Mouse (Mus musculus) stomach, embryonic 14.5 days (tissue): ENCODE results near the gene Csrp1. TPM values are rescaled to one million over a fixed set of nuclear protein-coding genes. Genes with fewer than 3 reads are reported as not detected.

Source experiments
- ATAC-seq: fragments of 200-750 bp; cut with Nextera tagmentation; 2 replicates; pipeline ENCODE4 v1.8.0; 2017; ENCODE audit warnings: low read depth, moderate TSS enrichment; ENCODE audit not compliant: insufficient number of reproducible peaks, insufficient read depth, low FRiP score
- H3K27ac ChIP-seq: fragments of 300-500 bp; sonication (generic); 2 replicates; pipeline ENCODE4 v1.5.1; 2014; ENCODE audit warnings: mild to moderate bottlenecking, low read length, moderate library complexity, mixed read lengths
- H3K27me3 ChIP-seq: fragments of 300-500 bp; sonication (generic); 2 replicates; pipeline ENCODE4 v1.6.1; 2014; ENCODE audit warnings: low read length, control low read depth, mixed read lengths; ENCODE audit not compliant: control insufficient read depth, insufficient read depth
- H3K36me3 ChIP-seq: fragments of 300-500 bp; sonication (generic); 2 replicates; pipeline ENCODE4 v1.6.1; 2014; ENCODE audit warnings: mild to moderate bottlenecking, control low read depth, low read length, moderate library complexity, mixed read lengths; ENCODE audit not compliant: control insufficient read depth, insufficient read depth
- H3K4me1 ChIP-seq: fragments of 300-500 bp; sonication (generic); 2 replicates; pipeline ENCODE4 v1.6.1; 2014; ENCODE audit warnings: low read length, control low read depth, mixed read lengths; ENCODE audit not compliant: control insufficient read depth, insufficient read depth
- H3K4me2 ChIP-seq: fragments of 300-500 bp; sonication (generic); replicated peaks from 2 replicates; pipeline ENCODE4 v1.6.1; 2014; ENCODE audit warnings: low read depth, low read length, control low read depth
- H3K4me3 ChIP-seq: fragments of 300-500 bp; sonication (generic); 2 replicates; pipeline ENCODE4 v1.5.1; 2014; ENCODE audit warnings: low read depth, low read length, control low read depth
- H3K9ac ChIP-seq: fragments of 300-500 bp; sonication (generic); replicated peaks from 2 replicates; pipeline ENCODE4 v1.6.1; 2014; ENCODE audit warnings: low read depth, mild to moderate bottlenecking, control low read depth, low read length, moderate library complexity, mixed read lengths
- H3K9me3 ChIP-seq: fragments of 300-500 bp; sonication (generic); 2 replicates; pipeline ENCODE4 v1.6.1; 2016; ENCODE audit warnings: low read depth, low read length, control low read depth; ENCODE audit not compliant: control insufficient read depth
- WGBS: fragments of 180-500 bp; shearing (Covaris S2); extraction: QIAGEN DNeasy Blood & Tissue Kit; methylation state at CpG from one replicate; pipeline ENCODE4 v1.1.7; 2014; 5-methylcytosine and 5-hydroxymethylcytosine counted together
- polyA plus RNA-seq: library from polyadenylated mRNA; unstranded; fragments of >200 nt; fragmentation: Nextera tagmentation; extraction: Ambion mirVana; gene quantifications from 2 replicates; pipeline ENCODE4 v1.2.1, GENCODE M21; 2014

Csrp1 gene
- polyA plus RNA-seq, 1 experiment from 2014 or later, result 232 TPM

GRCm38 (mm10) chr1:135729821-135730220 lies 10.0 kb downstream of the Csrp1 start:
- Histone ChIP-seq H3K9me3 (no peaks in the 10 kb centered on the region), H3K27ac (peak overlapping the region; percentile 96), H3K27me3 (no peaks in the 10 kb centered on the region), H3K4me1 (peaks cover 50% of the 10 kb centered on the region), H3K4me2 (peak overlapping the region; percentile 80), H3K4me3 (peak overlapping the region; percentile 67), H3K36me3 (no peaks in the 10 kb centered on the region), H3K9ac (peak overlapping the region; percentile 77; the same call in 1 of the 2 replicates)
- no peak for ATAC-seq
- 14% methylated on average over 4 of the region's 4 CpGs for WGBS

DNA sequence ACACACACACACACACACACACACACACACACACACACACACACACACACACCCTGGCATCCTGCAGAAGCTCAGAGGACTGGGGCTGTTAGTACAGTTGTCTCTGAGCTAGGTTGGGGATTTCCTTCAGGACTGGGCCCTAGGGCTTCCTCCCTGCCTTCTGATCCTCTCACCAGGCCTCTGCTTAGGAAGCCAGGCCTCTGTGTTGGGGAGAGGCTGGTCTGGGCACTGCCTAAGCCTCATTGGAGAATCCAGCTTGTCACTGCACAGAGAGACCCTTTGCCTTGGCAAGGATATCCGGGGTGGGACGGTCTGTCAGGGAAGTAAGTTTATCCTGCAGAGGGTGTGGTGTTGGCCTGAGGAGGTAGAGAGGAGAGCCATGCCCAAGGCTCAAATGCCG lies 10.4 kb downstream of the Csrp1 start:
- H3K36me3 ChIP-seq, result no peaks in the 10 kb centered on the region
- ATAC-seq, result no peak
- H3K4me2 ChIP-seq, result peak overlapping the region; percentile 80
- WGBS, result 35% methylated on average over 3 of the region's 3 CpGs
- H3K27me3 ChIP-seq, result no peaks in the 10 kb centered on the region
- H3K9me3 ChIP-seq, result no peaks in the 10 kb centered on the region
- H3K4me3 ChIP-seq, result peak overlapping the region; percentile 67
- peak overlapping the region; percentile 96 for H3K27ac ChIP-seq
- peaks cover 54% of the 10 kb centered on the region for H3K4me1 ChIP-seq
- H3K9ac ChIP-seq, result peak overlapping the region; percentile 77

- 35% methylated on average over 7 of the region's 7 CpGs for WGBS
- no peaks in the 10 kb centered on the region for H3K27me3 ChIP-seq
- peak overlapping the region; percentile 18; the same call in 1 of the 2 replicates for H3K9ac ChIP-seq
Measured at GRCm38 (mm10) chr1:135731393-135731792, 11.5 kb downstream of the Csrp1 start.

GRCm38 (mm10) chr1:135731897-135732684 lies 12.2 kb downstream of the Csrp1 start:
- H3K27ac ChIP-seq, result peak overlapping the region; percentile 96
- no peaks in the 10 kb centered on the region for H3K27me3 ChIP-seq
- WGBS, result 13% methylated on average over 11 of the region's 11 CpGs
- ATAC-seq, result peak; percentile 82
- peak overlapping the region; percentile 18; the same call in 1 of the 2 replicates for H3K9ac ChIP-seq
- H3K4me1 ChIP-seq, result peaks cover 58% of the 10 kb centered on the region
- no peaks in the 10 kb centered on the region for H3K9me3 ChIP-seq
- peak overlapping the region; percentile 80 for H3K4me2 ChIP-seq
- H3K36me3 ChIP-seq, result peaks cover 4% of the 10 kb centered on the region; the same call in 1 of the 2 replicates
- H3K4me3 ChIP-seq, result no peak overlapping the region

More at GRCm38 (mm10) chr1:135731393-135731792, 11.5 kb downstream of the Csrp1 start:
- no peak for ATAC-seq
- no peaks in the 10 kb centered on the region for H3K36me3 ChIP-seq
- H3K27ac ChIP-seq, result peak overlapping the region; percentile 96
- H3K9me3 ChIP-seq, result no peaks in the 10 kb centered on the region
- peak overlapping the region; percentile 67; the same call in 1 of the 2 replicates for H3K4me3 ChIP-seq
- peaks cover 58% of the 10 kb centered on the region for H3K4me1 ChIP-seq
- peak overlapping the region; percentile 80 for H3K4me2 ChIP-seq

GRCm38 (mm10) chr1:135734225-135734937 lies 14.5 kb downstream of the Csrp1 start:
- Histone ChIP-seq H3K4me1 (peaks cover 65% of the 10 kb centered on the region), H3K36me3 (peaks cover 4% of the 10 kb centered on the region; the same call in 1 of the 2 replicates), H3K9me3 (no peaks in the 10 kb centered on the region), H3K4me3 (no peak overlapping the region), H3K9ac (no peak overlapping the region; the same call in 1 of the 2 replicates), H3K4me2 (0 out of 2 replicates have a peak overlapping the region, but pooled peaks have one; percentile 10), H3K27ac (peak overlapping the region; percentile 96), H3K27me3 (no peaks in the 10 kb centered on the region)
- ATAC-seq, result peak; percentile 12; the same call in 1 of the 2 replicates
- 23% methylated on average over 5 of the region's 7 CpGs for WGBS

- Histone ChIP-seq H3K4me3 (no peak overlapping the region), H3K4me2 (no peak overlapping the region), H3K4me1 (peaks cover 64% of the 10 kb centered on the region), H3K27ac (peak overlapping the region; percentile 96; the same call in 1 of the 2 replicates), H3K36me3 (peaks cover 4% of the 10 kb centered on the region; the same call in 1 of the 2 replicates), H3K9ac (no peak overlapping the region), H3K9me3 (no peaks in the 10 kb centered on the region), H3K27me3 (no peaks in the 10 kb centered on the region)
- no peak for ATAC-seq
- 40% methylated on average over 6 of the region's 6 CpGs for WGBS
Measured at GRCm38 (mm10) chr1:135735460-135735859, 15.6 kb downstream of the Csrp1 start.

DNA sequence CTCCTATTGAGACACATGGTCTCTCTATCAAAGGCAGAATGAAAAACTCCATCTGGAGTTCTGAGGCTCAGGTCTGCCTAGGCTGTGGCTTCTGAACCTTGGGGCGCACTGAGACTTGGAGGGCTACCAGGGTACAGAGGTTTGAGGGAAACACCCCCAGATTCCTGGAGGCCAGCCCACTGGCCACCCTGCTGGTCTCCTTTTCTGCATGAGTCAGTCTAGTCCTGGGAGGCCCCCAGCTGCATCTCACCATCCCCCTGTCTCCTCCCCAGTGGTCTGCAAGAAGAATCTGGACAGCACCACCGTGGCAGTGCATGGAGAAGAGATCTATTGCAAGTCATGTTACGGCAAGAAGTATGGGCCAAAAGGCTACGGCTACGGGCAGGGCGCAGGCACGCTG lies 25.1 kb downstream of the Csrp1 start:
- H3K27me3 ChIP-seq, result no peaks in the 10 kb centered on the region
- H3K9ac ChIP-seq, result no peak overlapping the region
- peaks cover 32% of the 10 kb centered on the region for H3K36me3 ChIP-seq
- H3K9me3 ChIP-seq, result no peaks in the 10 kb centered on the region
- H3K27ac ChIP-seq, result peak overlapping the region; percentile 44; the same call in 1 of the 2 replicates
- no peak for ATAC-seq
- peaks cover 22% of the 10 kb centered on the region for H3K4me1 ChIP-seq
- H3K4me3 ChIP-seq, result no peak overlapping the region
- WGBS, result 78% methylated on average over 7 of the region's 7 CpGs
- H3K4me2 ChIP-seq, result no peak overlapping the region

- H3K36me3 ChIP-seq, result peaks cover 43% of the 10 kb centered on the region
- no peak overlapping the region for H3K4me3 ChIP-seq
- no peak overlapping the region for H3K27ac ChIP-seq
- H3K27me3 ChIP-seq, result no peaks in the 10 kb centered on the region
- 78% methylated on average over 4 of the region's 4 CpGs for WGBS
- H3K4me2 ChIP-seq, result no peak overlapping the region
- H3K4me1 ChIP-seq, result peaks cover 13% of the 10 kb centered on the region
- ATAC-seq, result no peak
- H3K9me3 ChIP-seq, result no peaks in the 10 kb centered on the region
- no peak overlapping the region for H3K9ac ChIP-seq
Measured at GRCm38 (mm10) chr1:135746248-135746647, 26.4 kb downstream of the Csrp1 start.
